Mouse (Mus musculus): ENCODE results near the gene Traf3ip1. TPM values are rescaled to one million over a fixed set of nuclear protein-coding genes. Genes with fewer than 3 reads are reported as not detected.

Traf3ip1 gene
- 2.6 and 4.3 TPM in 2 replicates for polyA plus RNA-seq (2014; fragmentation: Nextera tagmentation; extraction: Ambion mirVana)

- no peak within 1 kb of the TSS for H3K27ac ChIP-seq (ENCODE audit: low read depth, low read length)
- under 1% methylated on average over 76 of the region's 79 CpGs for WGBS (ENCODE audit: insufficient replicate concordance)
- peak; percentile 94 for ATAC-seq (replicated peaks; ENCODE audit: insufficient number of reproducible peaks, low FRiP score, low TSS enrichment)
- H3K9ac ChIP-seq (ENCODE audit: low read depth, low read length) = peak within 1 kb of the TSS; percentile 82
- H3K4me2 ChIP-seq = peak within 1 kb of the TSS; percentile 92
- H3K4me1 ChIP-seq (ENCODE audit: control insufficient read depth, insufficient read depth, low read length) = peaks cover 11% of the 10 kb centered on the region
- no peaks in the 10 kb centered on the region for H3K36me3 ChIP-seq (ENCODE audit: control insufficient read depth, insufficient read depth, low read length)
- no peaks in the 10 kb centered on the region for H3K27me3 ChIP-seq (ENCODE audit: control insufficient read depth, insufficient read depth, low read length)
- H3K9me3 ChIP-seq (replicated peaks; ENCODE audit: control insufficient read depth, low read length) = no peaks in the 10 kb centered on the region
- peak within 1 kb of the TSS; percentile 89 for H3K4me3 ChIP-seq (ENCODE audit: low read depth, low read length)
Observed at GRCm38 (mm10) chr1:91494457-91495140, at the start of gene Traf3ip1. Gene Traf3ip1 (plus strand): TSS chr1:91494647.

- WGBS (ENCODE audit: insufficient replicate concordance) = 86% methylated on average over 17 of the region's 17 CpGs
- H3K4me3 ChIP-seq (ENCODE audit: low read depth, low read length) = no peak overlapping the region
- H3K36me3 ChIP-seq (ENCODE audit: control insufficient read depth, insufficient read depth, low read length) = peaks cover 9% of the 10 kb centered on the region
- H3K9ac ChIP-seq (ENCODE audit: low read depth, low read length) = no peak overlapping the region
- no peaks in the 10 kb centered on the region for H3K27me3 ChIP-seq (ENCODE audit: control insufficient read depth, insufficient read depth, low read length)
- no peak overlapping the region for H3K27ac ChIP-seq (ENCODE audit: low read depth, low read length)
- H3K4me2 ChIP-seq = no peak overlapping the region
- ATAC-seq (replicated peaks; ENCODE audit: insufficient number of reproducible peaks, low FRiP score, low TSS enrichment) = no peak
- H3K4me1 ChIP-seq (ENCODE audit: control insufficient read depth, insufficient read depth, low read length) = peaks cover 19% of the 10 kb centered on the region
- H3K9me3 ChIP-seq (replicated peaks; ENCODE audit: control insufficient read depth, low read length) = peaks cover 3% of the 10 kb centered on the region; the same call in 1 of the 2 replicates
Observed at GRCm38 (mm10) chr1:91444841-91445830, 49.3 kb upstream of the Traf3ip1 start.

GRCm38 (mm10) chr1:91446060-91446459 lies 48.4 kb upstream of the Traf3ip1 start:
- H3K4me2 ChIP-seq = no peak overlapping the region
- H3K9ac ChIP-seq (ENCODE audit: low read depth, low read length) = no peak overlapping the region
- peaks cover 27% of the 10 kb centered on the region for H3K4me1 ChIP-seq (ENCODE audit: control insufficient read depth, insufficient read depth, low read length)
- no peak overlapping the region for H3K4me3 ChIP-seq (ENCODE audit: low read depth, low read length)
- peaks cover 3% of the 10 kb centered on the region; the same call in 1 of the 2 replicates for H3K9me3 ChIP-seq (replicated peaks; ENCODE audit: control insufficient read depth, low read length)
- WGBS (ENCODE audit: insufficient replicate concordance) = 68% methylated on average over 8 of the region's 8 CpGs
- H3K36me3 ChIP-seq (ENCODE audit: control insufficient read depth, insufficient read depth, low read length) = peaks cover 9% of the 10 kb centered on the region
- ATAC-seq (replicated peaks; ENCODE audit: insufficient number of reproducible peaks, low FRiP score, low TSS enrichment) = no peak
- no peak overlapping the region for H3K27ac ChIP-seq (ENCODE audit: low read depth, low read length)
- no peaks in the 10 kb centered on the region for H3K27me3 ChIP-seq (ENCODE audit: control insufficient read depth, insufficient read depth, low read length)

DNA sequence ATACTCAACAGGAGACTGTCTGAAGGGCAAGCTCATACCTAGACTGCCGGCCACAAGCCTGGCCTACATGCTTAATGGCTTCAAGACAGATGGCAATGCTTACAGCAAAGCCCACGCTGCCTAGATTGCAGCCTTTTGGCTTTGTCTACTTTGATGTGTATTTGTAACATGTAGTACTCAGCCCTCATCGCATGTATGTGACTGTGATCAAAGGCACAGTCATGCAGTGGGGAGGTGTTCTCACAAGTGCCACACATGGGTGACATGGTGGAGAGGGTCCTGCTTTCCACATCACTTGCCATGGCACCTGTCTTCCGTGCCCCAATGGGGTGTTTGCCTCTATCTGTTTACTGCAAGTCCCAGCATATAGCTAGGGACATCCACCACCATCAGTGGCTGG lies 47.9 kb upstream of the Traf3ip1 start:
- H3K27ac ChIP-seq (ENCODE audit: low read depth, low read length) = no peak overlapping the region
- peaks cover 32% of the 10 kb centered on the region for H3K4me1 ChIP-seq (ENCODE audit: control insufficient read depth, insufficient read depth, low read length)
- H3K4me2 ChIP-seq = no peak overlapping the region
- H3K9me3 ChIP-seq (replicated peaks; ENCODE audit: control insufficient read depth, low read length) = peaks cover 3% of the 10 kb centered on the region; the same call in 1 of the 2 replicates
- H3K36me3 ChIP-seq (ENCODE audit: control insufficient read depth, insufficient read depth, low read length) = peaks cover 9% of the 10 kb centered on the region
- 86% methylated on average over 4 of the region's 4 CpGs for WGBS (ENCODE audit: insufficient replicate concordance)
- H3K4me3 ChIP-seq (ENCODE audit: low read depth, low read length) = no peak overlapping the region
- no peak for ATAC-seq (replicated peaks; ENCODE audit: insufficient number of reproducible peaks, low FRiP score, low TSS enrichment)
- no peaks in the 10 kb centered on the region for H3K27me3 ChIP-seq (ENCODE audit: control insufficient read depth, insufficient read depth, low read length)
- H3K9ac ChIP-seq (ENCODE audit: low read depth, low read length) = no peak overlapping the region

- 40% methylated on average over 10 of the region's 10 CpGs for WGBS (ENCODE audit: insufficient replicate concordance)
- Histone ChIP-seq H3K4me2 (peak overlapping the region; percentile 18), H3K27ac (ENCODE audit: low read depth, low read length) (peak overlapping the region; percentile 68), H3K9me3 (replicated peaks; ENCODE audit: control insufficient read depth, low read length) (peaks cover 3% of the 10 kb centered on the region; the same call in 1 of the 2 replicates), H3K4me1 (ENCODE audit: control insufficient read depth, insufficient read depth, low read length) (peaks cover 40% of the 10 kb centered on the region), H3K9ac (ENCODE audit: low read depth, low read length) (peak overlapping the region; percentile 39; the same call in 1 of the 2 replicates), H3K4me3 (ENCODE audit: low read depth, low read length) (no peak overlapping the region), H3K36me3 (ENCODE audit: control insufficient read depth, insufficient read depth, low read length) (peaks cover 9% of the 10 kb centered on the region), H3K27me3 (ENCODE audit: control insufficient read depth, insufficient read depth, low read length) (no peaks in the 10 kb centered on the region)
- no peak; the same call in 1 of the 2 replicates for ATAC-seq (replicated peaks; ENCODE audit: insufficient number of reproducible peaks, low FRiP score, low TSS enrichment)
Observed at GRCm38 (mm10) chr1:91448688-91449087, 45.8 kb upstream of the Traf3ip1 start.

GRCm38 (mm10) chr1:91450851-91451250 lies 43.6 kb upstream of the Traf3ip1 start:
- H3K4me1 ChIP-seq (ENCODE audit: control insufficient read depth, insufficient read depth, low read length) = peaks cover 59% of the 10 kb centered on the region
- H3K4me3 ChIP-seq (ENCODE audit: low read depth, low read length) = no peak overlapping the region
- no peak overlapping the region for H3K27ac ChIP-seq (ENCODE audit: low read depth, low read length)

DNA sequence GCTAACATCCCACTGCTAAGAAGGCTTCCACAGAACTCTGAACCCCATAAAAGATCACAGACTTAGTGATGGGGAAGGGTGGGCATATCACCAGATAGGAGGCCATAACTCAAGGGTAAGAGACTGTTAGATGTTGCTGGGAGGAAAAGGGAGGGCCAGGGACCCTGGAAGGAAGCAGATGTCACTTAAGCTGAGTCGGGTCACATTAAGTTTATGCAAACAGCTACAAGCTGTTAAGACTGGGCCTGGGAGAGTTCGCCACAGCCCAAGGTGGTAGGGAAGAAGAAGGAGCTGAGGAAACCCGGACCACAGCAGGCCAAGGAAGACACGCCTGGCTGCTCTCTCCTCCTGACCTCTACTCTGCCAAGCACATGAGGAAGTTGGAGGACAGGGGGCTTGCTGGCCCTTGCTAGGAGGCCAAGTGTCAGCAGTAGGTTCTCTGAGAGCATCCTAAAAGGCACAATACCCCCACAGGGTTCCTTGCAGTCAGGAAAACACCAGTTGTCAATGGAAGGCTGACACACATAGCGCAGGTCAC lies 42.8 kb upstream of the Traf3ip1 start:
- peaks cover 63% of the 10 kb centered on the region for H3K4me1 ChIP-seq (ENCODE audit: control insufficient read depth, insufficient read depth, low read length)
- no peak overlapping the region for H3K27ac ChIP-seq (ENCODE audit: low read depth, low read length)
- peaks cover 8% of the 10 kb centered on the region for H3K36me3 ChIP-seq (ENCODE audit: control insufficient read depth, insufficient read depth, low read length)
- H3K4me3 ChIP-seq (ENCODE audit: low read depth, low read length) = no peak overlapping the region
- H3K9me3 ChIP-seq (replicated peaks; ENCODE audit: control insufficient read depth, low read length) = peaks cover 3% of the 10 kb centered on the region; the same call in 1 of the 2 replicates
- no peak overlapping the region for H3K9ac ChIP-seq (ENCODE audit: low read depth, low read length)
- H3K4me2 ChIP-seq = no peak overlapping the region
- H3K27me3 ChIP-seq (ENCODE audit: control insufficient read depth, insufficient read depth, low read length) = no peaks in the 10 kb centered on the region
- whole genome bisulfite sequencing (ENCODE audit: insufficient replicate concordance) = 51% methylated on average over 5 of the region's 5 CpGs
- no peak for ATAC-seq (replicated peaks; ENCODE audit: insufficient number of reproducible peaks, low FRiP score, low TSS enrichment)

More at GRCm38 (mm10) chr1:91450851-91451250, 43.6 kb upstream of the Traf3ip1 start:
- 69% methylated on average over 5 of the region's 5 CpGs for WGBS (ENCODE audit: insufficient replicate concordance)
- Histone ChIP-seq H3K27me3 (ENCODE audit: control insufficient read depth, insufficient read depth, low read length) (no peaks in the 10 kb centered on the region), H3K36me3 (ENCODE audit: control insufficient read depth, insufficient read depth, low read length) (peaks cover 9% of the 10 kb centered on the region), H3K9ac (ENCODE audit: low read depth, low read length) (no peak overlapping the region), H3K4me2 (no peak overlapping the region), H3K9me3 (replicated peaks; ENCODE audit: control insufficient read depth, low read length) (peaks cover 3% of the 10 kb centered on the region; the same call in 1 of the 2 replicates)
- no peak for ATAC-seq (replicated peaks; ENCODE audit: insufficient number of reproducible peaks, low FRiP score, low TSS enrichment)

DNA sequence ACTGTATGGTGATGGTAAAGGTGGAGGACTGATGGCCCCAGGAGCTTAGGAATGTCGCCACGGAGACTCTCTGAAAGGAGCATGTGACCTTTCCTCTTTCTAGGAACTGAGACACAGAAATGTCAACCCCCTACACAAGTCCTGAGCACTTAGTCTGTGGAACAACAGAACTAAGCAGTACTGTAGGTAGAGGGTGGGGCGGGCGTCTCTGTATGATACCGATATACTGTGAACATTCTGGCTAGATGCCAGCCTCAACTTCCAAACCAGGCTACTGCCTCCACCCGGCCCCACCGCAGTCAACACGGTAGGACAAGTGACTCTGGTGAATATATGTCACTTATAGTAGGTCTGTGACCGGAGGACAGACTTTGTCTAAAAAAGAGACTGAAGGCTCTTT lies 40.5 kb upstream of the Traf3ip1 start:
- 80% methylated on average over 9 of the region's 9 CpGs for WGBS (ENCODE audit: insufficient replicate concordance)
- no peak for ATAC-seq (replicated peaks; ENCODE audit: insufficient number of reproducible peaks, low FRiP score, low TSS enrichment)
- no peak overlapping the region for H3K4me2 ChIP-seq
- H3K36me3 ChIP-seq (ENCODE audit: control insufficient read depth, insufficient read depth, low read length) = no peaks in the 10 kb centered on the region
- no peak overlapping the region for H3K4me3 ChIP-seq (ENCODE audit: low read depth, low read length)
- H3K27ac ChIP-seq (ENCODE audit: low read depth, low read length) = no peak overlapping the region
- no peak overlapping the region for H3K9ac ChIP-seq (ENCODE audit: low read depth, low read length)
- H3K9me3 ChIP-seq (replicated peaks; ENCODE audit: control insufficient read depth, low read length) = no peaks in the 10 kb centered on the region
- no peaks in the 10 kb centered on the region for H3K27me3 ChIP-seq (ENCODE audit: control insufficient read depth, insufficient read depth, low read length)
- H3K4me1 ChIP-seq (ENCODE audit: control insufficient read depth, insufficient read depth, low read length) = peaks cover 77% of the 10 kb centered on the region

All from heart, embryonic 11.5 days (tissue).